ENCODE assay signal across 8 mouse cellular contexts in the genomic region with DNA sequence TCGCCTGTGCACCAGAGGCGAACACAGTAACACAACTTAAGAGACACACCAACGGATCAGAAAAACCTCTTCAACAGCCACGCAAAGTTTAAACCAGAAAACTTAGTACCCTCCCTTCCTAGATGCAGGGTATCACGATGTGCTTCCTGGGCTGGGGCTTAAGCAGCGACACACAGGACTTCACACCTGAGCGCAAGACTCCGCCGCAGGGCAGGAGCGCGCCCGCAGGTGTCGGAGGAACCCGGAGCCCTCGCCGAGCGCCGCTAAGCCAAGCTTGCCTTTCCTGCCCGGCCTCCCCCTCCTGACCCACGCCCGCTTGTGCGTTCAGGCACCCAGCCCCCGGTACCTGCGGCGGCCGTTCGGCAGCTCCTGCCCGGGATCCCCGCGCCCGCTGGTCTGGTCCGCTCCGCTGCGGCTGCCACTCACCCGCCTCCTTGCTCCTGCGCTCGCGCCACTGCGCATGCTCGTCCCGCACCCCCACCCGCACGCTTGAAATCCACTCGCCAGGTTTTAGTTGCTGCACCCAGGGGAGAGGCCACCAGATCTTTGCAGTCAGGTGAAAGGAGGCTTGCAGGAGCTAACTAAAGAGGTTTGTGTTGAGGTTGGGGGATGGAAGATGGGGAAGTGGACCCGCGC. TPM values are rescaled to one million over a fixed set of nuclear protein-coding genes. Genes with fewer than 3 reads are reported as not detected.
DNase-seq lines count a peak whose midpoint lies in the region; ATAC-seq lines count a peak whose summit lies in the region.

Gene Pls1, minus strand, starts transcription at position 487 of the 636 bp plus-strand sequence.

- DNase-seq in adrenal gland, adult 18-20 months (ENCODE audit: low spot score in 2 of 2) = peak; percentile 66 to 78
- peak; percentile 83 for DNase-seq in embryo, embryonic 10.5 days (ENCODE audit: low spot score)
- peak; percentile 42 to 69 for DNase-seq in gastrocnemius, postnatal 4 days (ENCODE audit: low spot score in 2 of 2)
- DNase-seq in left cerebral cortex, postnatal 10 days (ENCODE audit: extremely low spot score in 1 of 2, low spot score in 2 of 2) = peak; percentile 79 to 87
- peak; percentile 86 for DNase-seq in right cerebral cortex, postnatal 14 days
- DNase-seq in urinary bladder, postnatal 14 days (ENCODE audit: low spot score) = peak; percentile 87

- H3K4me2 ChIP-seq in intestine, embryonic 15.5 days (replicated peaks) = peak within 1 kb of the TSS; percentile 92

- peak within 1 kb of the TSS; percentile 69 for H3K4me3 ChIP-seq in intestine, embryonic 15.5 days (replicated peaks)

- ATAC-seq in intestine, embryonic 15.5 days = peak; percentile 92
- peak; percentile 87 for ATAC-seq in megakaryocyte progenitor cell, adult 5-6 weeks (replicated peaks; ENCODE audit: poor library complexity)

- intact Hi-C loops in left cerebral cortex, postnatal 10 days (cut with DNase I) = no loop called here

- under 1% methylated on average over 46 of the region's 46 CpGs for WGBS in intestine, embryonic 15.5 days

- H3K9me3 ChIP-seq in intestine, embryonic 15.5 days = no peaks in the 10 kb centered on the region

- H3K27me3 ChIP-seq in intestine, embryonic 15.5 days (replicated peaks) = no peaks in the 10 kb centered on the region

- H3K27ac ChIP-seq in intestine, embryonic 15.5 days = peak within 1 kb of the TSS; percentile 60; the same call in 1 of the 2 replicates

- H3K36me3 ChIP-seq in intestine, embryonic 15.5 days = no peaks in the 10 kb centered on the region

- no peaks in the 10 kb centered on the region; the same call in 1 of the 2 replicates for H3K4me1 ChIP-seq in intestine, embryonic 15.5 days (replicated peaks)

- H3K9ac ChIP-seq in intestine, embryonic 15.5 days = peak within 1 kb of the TSS; percentile 65

RNA-seq across cellular contexts. Expression of gene Pls1, which starts in this region (rescaled TPM):
- 1 to 10 TPM; 1.1 to 4.4 TPM for total RNA-seq in adrenal gland, adult 18-20 months (2021)
- under 1 TPM; 0.67 to 0.78 TPM for total RNA-seq in gastrocnemius, postnatal 4 days (2021)
- polyA plus RNA-seq in intestine, embryonic 15.5 days (2015; fragmentation: Nextera tagmentation; extraction: Ambion mirVana) = 88.3 and 90.4 TPM in 2 replicates
- total RNA-seq in left cerebral cortex, postnatal 10 days (2021) = 1 to 10 TPM; 4.2 to 5.6 TPM
- total RNA-seq in megakaryocyte progenitor cell, adult 5-6 weeks (2015) = 0.05 and 0.12 TPM in 2 replicates
- total RNA-seq in megakaryocyte progenitor cell, adult 5-6 weeks (2017) = not detected in 2 replicates

Comparison
In these comparisons a context has a peak if more than half of its experiments do, and no peak if none do; other contexts are left out.
1. Peak in every context shown above with its lines: DNase-seq, ATAC-seq, H3K4me3 ChIP-seq and H3K27ac ChIP-seq.
2. Peak in DNase-seq in gastrocnemius, postnatal 4 days; RNA of the gene not detected or under 1 TPM.
3. Peak in ATAC-seq in megakaryocyte progenitor cell, adult 5-6 weeks; RNA of the gene not detected or under 1 TPM.